Mouse (Mus musculus): ENCODE data around the gene Tmem54.

DNA sequence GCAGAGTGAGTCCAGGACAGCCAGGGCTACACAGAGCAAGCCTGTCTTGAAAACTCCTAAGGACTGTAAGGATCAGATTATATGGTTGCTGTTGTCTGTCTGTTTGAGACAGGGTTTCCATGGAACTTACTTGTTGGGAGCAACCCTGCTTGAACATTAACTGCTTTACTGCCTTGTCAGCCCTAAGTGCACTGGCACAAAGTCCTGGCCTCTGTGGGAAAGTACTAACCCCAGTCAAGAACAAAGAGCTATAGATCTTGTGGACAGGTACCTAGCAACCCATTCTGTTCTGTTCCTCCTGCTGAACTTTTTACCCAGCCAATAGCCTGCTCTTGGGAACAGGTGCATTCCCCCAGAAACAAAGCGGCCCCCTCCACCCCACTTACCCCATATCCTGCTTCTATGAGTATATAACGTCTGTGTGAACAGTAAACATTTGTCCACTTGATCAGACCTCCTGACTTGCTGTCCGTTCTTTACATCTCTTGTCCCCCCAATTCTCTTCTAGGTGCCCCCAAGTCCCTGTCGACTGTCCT lies 46.0 kb downstream of the Tmem54 start:
- TF ChIP-seq CTCF (IDR thresholded peaks at IDR 0.05; ENCODE audit: low read depth, low read length) (no peak), POLR2A (IDR thresholded peaks at IDR 0.05; ENCODE audit: borderline replicate concordance, low read depth, low read length) (no peak)
